Mouse (Mus musculus): ENCODE results near the gene Olfr316.

Gene Olfr316

DNA sequence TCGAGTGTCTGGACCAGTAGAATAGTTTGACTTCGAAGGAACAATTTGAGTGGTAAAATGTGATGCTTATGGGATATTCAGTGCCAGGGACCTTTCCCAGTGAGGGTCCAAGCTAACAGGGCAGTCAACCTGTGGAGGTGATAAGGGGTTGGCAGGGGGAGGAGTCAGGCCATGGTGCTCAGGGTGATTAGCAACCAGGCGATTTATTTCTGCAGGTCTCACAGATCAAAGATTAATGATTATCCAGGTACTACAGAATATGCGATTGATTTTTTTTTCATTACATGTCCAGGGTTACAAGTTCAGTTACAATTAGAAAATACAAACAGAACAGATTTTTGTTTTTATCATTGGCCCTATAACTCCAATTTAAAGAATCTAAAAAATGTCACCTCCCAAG is 51.3 kb downstream of the Olfr316 start:
- no peak for DNase-seq (ENCODE audit: low read depth in 1 of 2, low spot score in 2 of 2)

GRCm38 (mm10) chr11:58804393-58804792 is 51.9 kb downstream of the Olfr316 start:
- no peak for DNase-seq (ENCODE audit: low read depth in 1 of 2, low spot score in 2 of 2)

All from monocyte, adult 2 months (primary cell).